Mouse (Mus musculus) naive thymus-derived CD4-positive, alpha-beta T cell, adult 5 months (primary cell): ENCODE results near the gene Arfgap3. TPM values are rescaled to one million over a fixed set of nuclear protein-coding genes. Genes with fewer than 3 reads are reported as not detected.

Experiments used
- polyA plus RNA-seq: library from polyadenylated mRNA; unstranded; fragments of 100-300 nt; shearing (Covaris generic); gene quantifications from one replicate; pipeline ENCODE4 v1.2.1, GENCODE M21; 2017

Arfgap3 gene
- polyA plus RNA-seq, result 7.8 TPM

GRCm38 (mm10) chr15:83349954-83350711 lies at the start of gene Arfgap3:
Gene Arfgap3, minus strand, starts transcription at chr15:83350247.

GRCm38 (mm10) chr15:83251176-83252004 lies 98.7 kb downstream of the Arfgap3 start, which contains the start of gene A4galt:
Gene A4galt, minus strand, starts transcription at chr15:83251774.

Other genes starting within 250 kb of the Arfgap3 start
- gene Rrp7a, start 227.4 kb downstream of the Arfgap3 start, polyA plus RNA-seq, result 103 TPM
- gene Poldip3, start 200.9 kb downstream of the Arfgap3 start, polyA plus RNA-seq, result 208 TPM
- gene Cyb5r3, start 177.7 kb downstream of the Arfgap3 start, polyA plus RNA-seq, result 79.7 TPM
- gene A4galt, start 98.5 kb downstream of the Arfgap3 start, polyA plus RNA-seq, result not detected
- 40.4 TPM for gene Pacsin2, start 114.4 kb upstream of the Arfgap3 start, polyA plus RNA-seq
- gene Ttll1, start 160.6 kb upstream of the Arfgap3 start, polyA plus RNA-seq, result 7.8 TPM
- 0.70 TPM for gene Bik, start 176.6 kb upstream of the Arfgap3 start, polyA plus RNA-seq
- gene Tspo, start 213.3 kb upstream of the Arfgap3 start, polyA plus RNA-seq, result 288 TPM
- gene Mcat, start 213.5 kb upstream of the Arfgap3 start, polyA plus RNA-seq, result 9.2 TPM
- 23.8 TPM for gene Ttll12, start 244.9 kb upstream of the Arfgap3 start, polyA plus RNA-seq